Mouse (Mus musculus): Measurements from ENCODE around the gene Gpr162.

GRCm38 (mm10) chr6:124883351-124883750, 19.6 kb upstream of the Gpr162 start:
- TF ChIP-seq POLR2A (IDR thresholded peaks at IDR 0.05; ENCODE audit: borderline replicate concordance, extremely low read depth, insufficient read depth, insufficient read length, poor library complexity, severe bottlenecking) (no peak), CTCF (IDR thresholded peaks at IDR 0.05; ENCODE audit: borderline replicate concordance, extremely low read depth, insufficient read depth, insufficient read length) (no peak)
